Mouse (Mus musculus) neural tube, embryonic 11.5 days (tissue): ENCODE measurements around the gene Fmnl2. TPM values are rescaled to one million over a fixed set of nuclear protein-coding genes. Genes with fewer than 3 reads are reported as not detected.

Experiments
- ATAC-seq: fragments of 200-750 bp; cut with Nextera tagmentation; 2 replicates; pipeline ENCODE4 v1.8.0; 2017; ENCODE audit warnings: moderate number of reproducible peaks, mild to moderate bottlenecking, moderate TSS enrichment, moderate library complexity; ENCODE audit not compliant: insufficient read depth, low FRiP score, low TSS enrichment
- DNase-seq: peaks from one replicate; pipeline ENCODE4 v3.0.0-alpha.2; 2015; ENCODE audit warnings: low spot score
- H3K27ac ChIP-seq: fragments of 300-500 bp; sonication (generic); 2 replicates; pipeline ENCODE4 v1.5.1; 2014; ENCODE audit warnings: low read depth, mild to moderate bottlenecking, low read length
- H3K27me3 ChIP-seq: fragments of 300-500 bp; sonication (generic); 2 replicates; pipeline ENCODE4 v1.6.1; 2014; ENCODE audit warnings: mild to moderate bottlenecking, low read length, mixed read lengths; ENCODE audit not compliant: control insufficient read depth, insufficient read depth
- H3K36me3 ChIP-seq: fragments of 300-500 bp; sonication (generic); 2 replicates; pipeline ENCODE4 v1.6.1; 2014; ENCODE audit warnings: mild to moderate bottlenecking, low read length, moderate library complexity, mixed read lengths; ENCODE audit not compliant: control insufficient read depth, insufficient read depth
- H3K4me1 ChIP-seq: fragments of 300-500 bp; sonication (generic); 2 replicates; pipeline ENCODE4 v1.6.1; 2014; ENCODE audit warnings: low read length, mixed read lengths; ENCODE audit not compliant: control insufficient read depth, insufficient read depth
- H3K4me2 ChIP-seq: fragments of 300-500 bp; sonication (generic); 2 replicates; pipeline ENCODE4 v1.6.1; 2014; ENCODE audit warnings: low read depth, mild to moderate bottlenecking, moderate library complexity
- H3K4me3 ChIP-seq: fragments of 300-500 bp; sonication (generic); 2 replicates; pipeline ENCODE4 v1.5.1; 2014; ENCODE audit warnings: low read depth, low read length
- H3K9ac ChIP-seq: fragments of 300-500 bp; sonication (generic); 2 replicates; pipeline ENCODE4 v1.6.1; 2014; ENCODE audit warnings: mild to moderate bottlenecking, low read length
- H3K9me3 ChIP-seq: fragments of 300-500 bp; sonication (generic); 2 replicates; pipeline ENCODE4 v1.6.1; 2016; ENCODE audit warnings: low read length; ENCODE audit not compliant: control insufficient read depth
- WGBS: fragments of 180-500 bp; shearing (Covaris S2); extraction: QIAGEN DNeasy Blood & Tissue Kit; methylation state at CpG from one replicate; pipeline ENCODE4 v1.1.7; 2014; 5-methylcytosine and 5-hydroxymethylcytosine counted together
- polyA plus RNA-seq: library from polyadenylated mRNA; unstranded; fragments of >200 nt; fragmentation: Nextera tagmentation; extraction: Ambion mirVana; gene quantifications from 2 replicates; pipeline ENCODE4 v1.2.1, GENCODE M21; 2014

The Fmnl2 gene
- polyA plus RNA-seq, 1 experiment from 2014 or later = 7.8 TPM

DNA sequence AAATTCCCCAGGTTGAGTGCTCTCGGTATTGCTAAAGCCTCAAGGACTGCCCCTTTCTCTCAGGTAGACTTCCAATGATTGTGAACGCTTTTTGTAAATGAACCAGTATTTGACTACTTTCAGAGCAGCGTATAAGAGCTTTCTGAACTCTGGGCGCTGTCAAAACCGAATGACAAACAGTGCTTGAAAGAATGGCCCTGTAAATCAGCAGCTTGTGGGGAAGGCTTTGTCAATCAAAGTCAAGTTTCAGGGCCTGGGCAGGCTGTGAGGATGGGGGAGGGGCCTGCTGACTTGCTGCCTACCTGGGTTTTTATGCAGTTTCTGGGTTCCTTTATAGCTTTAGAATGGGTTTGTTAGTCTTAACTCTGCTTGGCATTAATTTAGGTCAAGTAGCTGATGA, 56.1 kb downstream of the Fmnl2 start:
- Histone ChIP-seq H3K36me3 (no peaks in the 10 kb centered on the region), H3K4me1 (no peaks in the 10 kb centered on the region), H3K9ac (no peak overlapping the region), H3K4me3 (no peak overlapping the region), H3K27me3 (no peaks in the 10 kb centered on the region), H3K27ac (no peak overlapping the region), H3K9me3 (no peaks in the 10 kb centered on the region), H3K4me2 (no peak overlapping the region)
- DNase-seq (no peak), ATAC-seq (no peak)
- 19% methylated on average over 5 of the region's 5 CpGs for WGBS

DNA sequence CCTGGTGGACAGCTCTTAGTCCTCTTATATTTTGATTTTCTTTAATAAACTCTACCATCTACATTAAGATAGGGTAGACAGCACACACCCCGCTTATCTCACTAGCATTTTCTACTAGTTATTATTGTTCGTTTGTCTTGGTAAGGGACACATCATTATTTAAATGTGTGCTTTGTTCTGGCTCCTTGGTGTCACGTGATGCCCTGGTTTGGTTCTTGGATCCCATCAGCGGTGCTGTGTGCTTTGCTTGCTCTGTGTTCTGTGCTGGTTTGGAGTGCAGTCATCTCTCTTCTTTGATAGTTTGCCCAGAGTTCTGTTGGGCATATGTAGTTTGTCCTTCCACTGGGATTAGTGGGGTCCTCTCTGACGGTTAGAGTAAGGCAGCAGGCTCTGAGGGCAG, 57.9 kb downstream of the Fmnl2 start:
- H3K27me3 ChIP-seq = no peaks in the 10 kb centered on the region
- no peak overlapping the region for H3K27ac ChIP-seq
- no peak overlapping the region for H3K9ac ChIP-seq
- WGBS = 87% methylated on average over 5 of the region's 5 CpGs
- no peaks in the 10 kb centered on the region for H3K9me3 ChIP-seq
- no peaks in the 10 kb centered on the region for H3K4me1 ChIP-seq
- no peak overlapping the region for H3K4me2 ChIP-seq
- ATAC-seq (no peak), DNase-seq (no peak)
- no peak overlapping the region for H3K4me3 ChIP-seq
- H3K36me3 ChIP-seq = no peaks in the 10 kb centered on the region

DNA sequence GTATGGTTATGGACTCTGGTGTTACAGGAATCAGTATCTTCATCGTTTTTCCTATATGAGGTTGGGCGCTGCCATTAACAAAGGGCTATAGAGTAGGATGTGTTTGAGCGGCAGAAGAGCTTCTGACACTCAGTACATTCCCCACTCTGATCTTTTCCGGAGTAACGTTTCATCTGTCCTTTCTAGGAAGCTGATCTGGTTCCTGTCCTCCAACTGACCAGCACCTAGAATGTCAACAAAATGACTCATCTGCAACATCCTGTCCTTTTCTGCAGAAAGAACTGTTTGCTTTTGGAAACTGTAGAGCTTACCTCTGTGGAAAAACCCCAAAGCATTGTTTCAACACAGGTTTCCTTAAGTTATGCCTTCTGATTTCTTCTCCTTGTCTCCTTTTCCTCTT, 60.4 kb downstream of the Fmnl2 start:
- Histone ChIP-seq H3K4me1 (no peaks in the 10 kb centered on the region), H3K36me3 (no peaks in the 10 kb centered on the region), H3K9ac (no peak overlapping the region), H3K27ac (no peak overlapping the region), H3K9me3 (no peaks in the 10 kb centered on the region), H3K4me2 (no peak overlapping the region), H3K27me3 (no peaks in the 10 kb centered on the region), H3K4me3 (no peak overlapping the region)
- no peak for DNase-seq
- 86% methylated on average over 5 of the region's 5 CpGs for WGBS
- no peak for ATAC-seq

DNA sequence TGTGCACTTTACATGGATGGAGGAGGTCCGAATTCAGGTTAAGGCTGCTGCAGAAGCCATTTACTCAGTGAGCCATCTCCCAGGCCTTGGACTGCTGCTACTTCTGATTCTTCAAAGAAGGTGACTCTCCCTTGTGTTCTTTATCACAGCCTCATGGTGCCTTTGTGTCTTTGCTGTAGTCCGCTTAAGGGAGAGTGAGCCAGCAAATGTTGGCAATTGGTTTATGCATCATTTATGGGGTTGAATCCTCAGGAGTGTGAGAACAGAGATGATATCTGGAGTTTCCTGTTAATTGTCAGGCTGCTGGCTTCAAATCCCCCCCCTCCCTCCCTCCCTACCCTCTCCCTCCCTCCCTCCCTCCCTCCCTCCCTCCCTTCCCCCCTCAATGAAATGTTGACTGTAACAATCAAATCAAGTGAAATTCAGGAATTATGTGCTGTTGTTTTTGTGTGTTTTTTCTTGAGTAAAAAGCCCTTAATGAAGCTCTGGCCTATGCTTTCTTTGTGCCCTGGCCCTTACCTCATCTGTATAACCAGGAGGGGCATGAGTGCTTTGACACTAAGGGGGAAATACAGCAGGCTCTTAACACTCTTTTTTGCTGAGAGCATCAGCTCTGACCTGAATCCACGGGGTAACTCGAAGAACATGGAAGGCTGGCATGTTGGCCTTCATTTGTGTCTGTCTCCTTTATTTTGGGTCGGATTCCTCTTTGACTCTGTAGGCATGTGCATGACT, 63.2 kb downstream of the Fmnl2 start:
- H3K9ac ChIP-seq = no peak overlapping the region
- no peaks in the 10 kb centered on the region for H3K9me3 ChIP-seq
- H3K4me2 ChIP-seq = no peak overlapping the region
- H3K4me3 ChIP-seq = no peak overlapping the region
- no peaks in the 10 kb centered on the region for H3K27me3 ChIP-seq
- ATAC-seq = no peak
- H3K36me3 ChIP-seq = no peaks in the 10 kb centered on the region
- no peak for DNase-seq
- no peak overlapping the region for H3K27ac ChIP-seq
- 89% methylated on average over 5 of the region's 5 CpGs for WGBS
- no peaks in the 10 kb centered on the region for H3K4me1 ChIP-seq

DNA sequence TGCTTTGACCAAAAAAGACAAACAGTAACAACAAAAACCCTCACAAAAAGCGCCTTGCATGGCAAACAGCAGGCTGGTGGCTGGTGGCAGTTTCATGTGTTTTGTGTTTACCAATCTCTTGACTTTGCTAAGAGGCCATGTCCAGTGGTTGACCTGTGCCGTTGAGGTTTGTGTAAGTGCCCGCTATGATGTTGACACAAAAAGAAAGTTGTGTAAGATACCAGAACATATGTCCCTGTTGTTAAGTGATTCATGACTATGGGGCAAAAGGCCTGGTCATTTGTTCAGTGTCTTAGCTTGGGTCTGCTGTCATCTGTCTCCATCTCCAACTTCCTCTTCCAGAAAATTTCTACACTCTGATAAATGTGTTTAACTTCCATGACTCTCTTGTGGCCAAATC, 67.4 kb downstream of the Fmnl2 start:
- DNase-seq = no peak
- no peak overlapping the region for H3K27ac ChIP-seq
- no peak overlapping the region for H3K9ac ChIP-seq
- no peaks in the 10 kb centered on the region for H3K36me3 ChIP-seq
- H3K4me3 ChIP-seq = no peak overlapping the region
- H3K9me3 ChIP-seq = no peaks in the 10 kb centered on the region
- WGBS = 84% methylated on average over 3 of the region's 3 CpGs
- ATAC-seq = no peak
- H3K4me2 ChIP-seq = no peak overlapping the region
- H3K4me1 ChIP-seq = peaks cover 16% of the 10 kb centered on the region
- H3K27me3 ChIP-seq = no peaks in the 10 kb centered on the region

DNA sequence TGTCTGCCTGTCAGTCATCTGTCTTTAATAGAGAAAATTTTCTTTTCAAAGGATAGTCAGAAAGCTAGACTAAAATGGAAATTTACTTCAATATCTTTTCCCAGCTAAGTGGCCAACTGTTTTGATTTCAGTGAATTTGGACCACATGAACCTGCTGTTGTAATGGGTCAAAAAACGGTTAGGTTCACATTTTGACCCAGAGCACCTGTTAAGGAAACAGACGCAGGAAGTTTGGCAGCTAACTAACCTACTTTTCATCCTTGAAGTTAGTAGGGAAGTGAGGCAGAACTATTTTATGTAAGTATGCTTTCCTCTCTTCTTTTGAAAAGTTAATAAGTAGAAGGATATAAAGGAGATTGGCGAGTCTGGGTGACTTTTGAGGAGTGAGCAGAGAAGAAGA, 69.7 kb downstream of the Fmnl2 start:
- no peak overlapping the region for H3K27ac ChIP-seq
- WGBS = 42% methylated on average over 3 of the region's 3 CpGs
- ATAC-seq = no peak

DNA sequence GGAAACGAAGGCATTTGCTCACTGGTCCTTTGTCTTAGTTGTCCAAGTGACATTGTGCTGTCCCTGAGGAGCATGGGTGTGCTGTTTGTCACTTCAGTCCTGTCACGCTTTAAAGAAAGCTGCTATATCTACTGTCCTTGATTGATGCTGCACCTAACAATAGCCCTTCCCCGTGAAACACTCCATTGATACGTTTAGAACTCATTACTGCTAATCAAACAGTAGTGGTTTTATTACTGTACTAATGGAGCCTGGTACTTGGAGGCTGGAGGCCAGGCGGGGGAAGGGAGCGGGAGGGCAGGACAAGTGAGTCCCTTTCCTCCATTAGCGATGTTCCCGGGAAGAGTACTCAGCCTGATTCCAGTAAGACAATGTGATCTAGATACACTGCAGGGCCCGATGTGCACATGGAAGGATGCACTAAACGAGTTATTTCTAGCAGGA, 70.2 kb downstream of the Fmnl2 start:
- H3K27ac ChIP-seq = no peak overlapping the region

More for the DNA sequence above, 69.7 kb downstream of the Fmnl2 start:
- DNase-seq = no peak
- no peak overlapping the region for H3K9ac ChIP-seq
- H3K4me2 ChIP-seq = no peak overlapping the region
- H3K36me3 ChIP-seq = no peaks in the 10 kb centered on the region
- no peak overlapping the region for H3K4me3 ChIP-seq
- H3K4me1 ChIP-seq = peaks cover 16% of the 10 kb centered on the region
- no peaks in the 10 kb centered on the region for H3K27me3 ChIP-seq
- no peaks in the 10 kb centered on the region for H3K9me3 ChIP-seq

DNA sequence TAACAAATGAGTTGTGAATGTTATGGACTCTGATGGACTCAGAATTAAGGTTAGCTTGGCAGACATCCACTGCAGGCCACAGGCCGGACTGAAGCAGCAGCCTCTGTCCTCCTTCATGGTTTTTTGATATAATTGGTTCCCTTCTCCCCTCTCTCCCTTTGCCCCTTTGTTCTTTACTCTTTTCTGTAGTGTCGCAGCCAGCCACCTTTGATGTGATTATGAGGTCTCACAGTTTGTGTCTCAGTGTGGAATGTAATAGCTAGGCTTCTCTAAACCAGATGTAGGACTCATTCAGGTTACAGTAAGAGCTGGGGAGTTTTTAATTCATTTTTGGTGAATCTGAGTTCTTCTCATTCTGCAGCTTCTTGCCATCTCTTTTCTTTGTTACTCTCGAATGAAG, 70.7 kb downstream of the Fmnl2 start:
- no peaks in the 10 kb centered on the region for H3K27me3 ChIP-seq
- WGBS = 36% methylated on average over 3 of the region's 3 CpGs
- DNase-seq (no peak), ATAC-seq (no peak)
- H3K4me3 ChIP-seq = no peak overlapping the region
- H3K9me3 ChIP-seq = no peaks in the 10 kb centered on the region
- H3K36me3 ChIP-seq = no peaks in the 10 kb centered on the region
- H3K9ac ChIP-seq = no peak overlapping the region
- peaks cover 16% of the 10 kb centered on the region for H3K4me1 ChIP-seq
- H3K27ac ChIP-seq = no peak overlapping the region
- H3K4me2 ChIP-seq = no peak overlapping the region

More for the DNA sequence above, 70.2 kb downstream of the Fmnl2 start:
- H3K27me3 ChIP-seq = no peaks in the 10 kb centered on the region
- H3K9me3 ChIP-seq = no peaks in the 10 kb centered on the region
- DNase-seq (peak; percentile 57), ATAC-seq (peak; percentile 69)
- H3K4me3 ChIP-seq = no peak overlapping the region
- no peak overlapping the region for H3K4me2 ChIP-seq
- no peaks in the 10 kb centered on the region for H3K36me3 ChIP-seq
- H3K9ac ChIP-seq = no peak overlapping the region
- H3K4me1 ChIP-seq = peaks cover 16% of the 10 kb centered on the region
- 17% methylated on average over 10 of the region's 10 CpGs for WGBS

DNA sequence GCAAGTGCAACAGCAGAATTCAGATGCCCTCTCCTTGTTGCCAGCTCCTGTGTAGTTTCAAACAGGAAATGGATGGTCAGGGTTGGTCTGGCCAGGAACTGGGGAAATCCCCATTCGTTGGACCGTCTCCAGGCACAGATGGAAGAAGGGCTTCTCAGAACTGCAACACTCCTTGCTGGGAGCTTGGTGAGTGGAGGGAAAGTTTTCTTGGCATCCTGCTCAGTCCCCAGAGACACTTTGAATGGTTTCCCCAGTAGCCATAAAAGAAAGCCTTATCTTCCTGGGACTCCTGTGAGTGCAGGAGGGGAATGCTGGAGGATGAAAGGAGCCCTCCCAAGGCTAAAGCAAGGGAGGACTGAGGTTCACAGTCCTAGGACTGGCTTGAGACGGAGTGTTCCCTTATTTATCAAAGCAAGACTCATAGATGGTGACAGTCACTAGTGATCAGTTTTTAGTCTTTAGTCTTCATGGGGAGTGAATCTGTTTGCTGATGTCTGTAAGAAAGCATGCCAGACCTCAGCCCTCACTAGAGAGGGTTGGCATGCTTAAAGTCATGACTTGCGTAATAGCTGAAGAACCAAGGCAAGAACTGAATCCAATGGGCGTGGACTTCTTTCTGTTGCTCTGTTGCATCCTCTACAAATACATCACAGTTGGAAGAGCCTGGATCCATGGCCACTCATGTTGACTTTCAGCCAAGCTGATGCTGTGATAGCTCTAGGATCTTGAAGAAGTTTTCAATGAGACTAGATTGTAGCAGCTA, 72.6 kb downstream of the Fmnl2 start:
- Histone ChIP-seq H3K4me2 (no peak overlapping the region), H3K9ac (no peak overlapping the region), H3K36me3 (no peaks in the 10 kb centered on the region), H3K4me3 (no peak overlapping the region), H3K27me3 (no peaks in the 10 kb centered on the region), H3K9me3 (no peaks in the 10 kb centered on the region), H3K4me1 (peaks cover 16% of the 10 kb centered on the region), H3K27ac (no peak overlapping the region)
- no peak for ATAC-seq
- WGBS = 84% methylated on average over 5 of the region's 5 CpGs
- no peak for DNase-seq
